Mouse (Mus musculus) Patski (cell line): ENCODE measurements around the gene Ttc22. TPM values are rescaled to one million over a fixed set of nuclear protein-coding genes. Genes with fewer than 3 reads are reported as not detected.

Experiments used
- ATAC-seq: fragments of 100-300 bp; one replicate; pipeline ENCODE4 v1.8.0; 2021
- CTCF ChIA-PET: fragments of 350-600 bp; sonication (Branson Sonifier 250); formaldehyde crosslinking; loops from one replicate; lab custom pipeline; 2022; ENCODE audit warnings: inconsistent platforms; lab: Charles Lee
- POLR2A ChIA-PET: fragments of 350-600 bp; sonication (Branson Sonifier 250); formaldehyde crosslinking; loops from one replicate; lab custom pipeline; 2022; ENCODE audit warnings: antibody characterized with exemption, inconsistent platforms; lab: Charles Lee
- DNase-seq: peaks from one replicate; pipeline ENCODE4 v3.0.0-alpha.2; 2011; ENCODE audit warnings: low read depth, low spot score
- H3K27me3 ChIP-seq: fragments of 371-371 bp; one replicate; pipeline ENCODE4 v1.5.1; 2021
- CTCF ChIP-seq: fragments of 100-300 bp; IDR thresholded peaks from one replicate; pipeline ENCODE4 v1.5.1; 2021
- in situ Hi-C: fragments of 300-500 bp; cut with MboI; formaldehyde crosslinking; loops from 3 replicates; pipeline ENCODE4 v1.11.1; 2018; ENCODE audit warnings: low pct_unique_long_range_greater_than_20kb, mixed read lengths
- polyA plus RNA-seq: library from polyadenylated mRNA; unstranded; gene quantifications from one replicate; pipeline ENCODE4 v1.2.3, GENCODE M21; 2021

The Ttc22 gene
- polyA plus RNA-seq, 1 experiment from 2014 or later = 0.72 TPM

DNA sequence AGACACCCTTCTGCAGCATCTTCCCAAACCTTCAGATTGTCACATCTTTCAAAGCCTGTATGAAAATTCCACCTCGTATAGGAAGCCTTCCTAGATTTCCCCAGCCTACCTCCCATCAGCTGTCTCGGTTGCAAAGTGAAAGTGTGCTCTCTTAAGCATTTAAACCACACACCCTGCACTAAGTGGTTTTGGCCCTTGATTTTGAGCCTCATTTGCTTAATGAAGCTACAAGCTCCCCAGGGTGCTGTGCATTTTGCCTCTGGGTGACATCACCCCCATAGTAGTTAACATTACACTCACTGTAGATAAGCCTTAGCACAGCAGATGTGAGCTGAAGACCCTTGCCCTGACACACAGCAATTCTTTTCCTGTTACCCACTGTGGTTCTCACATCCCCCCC is 58.7 kb downstream of the Ttc22 start:
- DNase-seq = no peak
- no peak for TF ChIP-seq CTCF
- POLR2A ChIA-PET = no interaction called here
- in situ Hi-C loops = no loop called here
- no peak for ATAC-seq
- H3K27me3 ChIP-seq = no peaks in the 10 kb centered on the region
- CTCF ChIA-PET = interaction anchor here (0.7 to 1.1 kb wide), 2 partner anchors 10 to 50 kb away, joined by 3 to 4 read pairs; no protein-coding TSS in a partner anchor

GRCm38 (mm10) chr4:106688636-106689296 is 66.5 kb downstream of the Ttc22 start:
- ATAC-seq = no peak
- no peak for DNase-seq
- in situ Hi-C loops = no loop called here
- TF ChIP-seq CTCF = no peak
- ChIA-PET CTCF (no interaction called here), POLR2A (no interaction called here)
- H3K27me3 ChIP-seq = peaks cover 4% of the 10 kb centered on the region

Other genes with a start within 250 kb of the Ttc22 start
- 0.81 TPM for gene Pcsk9, start 158.1 kb upstream of the Ttc22 start, polyA plus RNA-seq
- gene Bsnd, start 130.1 kb upstream of the Ttc22 start, polyA plus RNA-seq = 0.65 TPM
- gene Dhcr24, start 61.4 kb upstream of the Ttc22 start, polyA plus RNA-seq = 17.7 TPM
- gene Lexm, start 5.2 kb upstream of the Ttc22 start, polyA plus RNA-seq = not detected
- gene Pars2, start 28.6 kb downstream of the Ttc22 start, polyA plus RNA-seq = 5.8 TPM
- gene Ttc4, start 56.5 kb downstream of the Ttc22 start, polyA plus RNA-seq = 20.5 TPM
- gene Mroh7, start 108.5 kb downstream of the Ttc22 start, polyA plus RNA-seq = 0.01 TPM
- gene Fam151a, start 111.5 kb downstream of the Ttc22 start, polyA plus RNA-seq = not detected
- 0.23 TPM for gene Acot11, start 182.6 kb downstream of the Ttc22 start, polyA plus RNA-seq